In genomic region chr12:32888226-32888625, GRCm38 (mm10) we compare ENCODE assay signal across 21 mouse cellular contexts.
A peak's percentile ranks its signal among the peaks of the same experiment; 100 is the strongest.
DNase-seq lines count a peak whose midpoint lies in the region; ATAC-seq and TF ChIP-seq lines count a peak whose summit lies in the region.
"Had no signal": no experiment of that assay in that cellular context is flagged by ENCODE, and none has a peak within 500 bp of the region (broad histone marks: within the 10 kb centered on the region; RNA-seq: fewer than 3 reads in every experiment).

No protein-coding gene starts in this region.

- in situ Hi-C loops in CH12.LX (cut with MboI; ENCODE audit: low pct_ligation_motif_present, low pct_unique_long_range_greater_than_20kb, low sequenced_read_pairs) = loop anchor here (25.0 kb wide), 1 partner anchor 601 kb away; no protein-coding TSS in a partner anchor

- TF ChIP-seq RAD21 in CH12.LX (IDR thresholded peaks at IDR 0.05; ENCODE audit: low read depth, low read length) = no peak

- H3K4me1 ChIP-seq in CH12.LX (ENCODE audit: control insufficient read depth in 1 of 2, insufficient read depth in 2 of 2) = peaks cover under 1 to 2% of the 10 kb centered on the region in 2 experiments; a peak in 2 of 4 replicates
- H3K4me1 ChIP-seq in midbrain, embryonic 16.5 days (ENCODE audit: control insufficient read depth, insufficient read depth, low read length) = no peaks in the 10 kb centered on the region

- H3K9me3 ChIP-seq in CH12.LX (replicated peaks; ENCODE audit: low read length) = no peaks in the 10 kb centered on the region
- no peaks in the 10 kb centered on the region for H3K9me3 ChIP-seq in midbrain, embryonic 16.5 days (replicated peaks; ENCODE audit: control insufficient read depth, low read length, poor library complexity, severe bottlenecking)
- H3K9me3 ChIP-seq: embryonic facial prominence, embryonic 13.5 days; embryonic facial prominence, embryonic 15.5 days; forebrain, embryonic 10.5 days; forebrain, embryonic 12.5 days had no signal

- WGBS in midbrain, embryonic 16.5 days = 94% methylated on average over 3 of the region's 3 CpGs

- DNase-seq in CH12.LX (ENCODE audit: extremely low read depth) = no peak
- DNase-seq in layer of hippocampus, adult 9-11 months = no peak
- DNase-seq: adrenal gland, adult 8-10 months; adrenal gland, postnatal 14 days; adrenal gland, postnatal 36 days; cerebellum, adult 11-12 months; cerebellum, adult 2 months; cerebellum, adult 9-11 months; cerebellum, postnatal 14 days; cerebellum, postnatal 36 days; embryo, embryonic 11 days had no signal

- ATAC-seq in CD4-positive, CD25-positive, alpha-beta regulatory T cell, adult 4 months = peak; percentile 51
- peak; percentile 67 for ATAC-seq in inflammation-experienced regulatory T-cells, adult 6 months
- ATAC-seq in midbrain, embryonic 16.5 days = no peak
- ATAC-seq: forebrain, embryonic 14.5 days; forebrain, embryonic 16.5 days had no signal

- TF ChIP-seq EP300 in CH12.LX (IDR thresholded peaks at IDR 0.05; ENCODE audit: low read length) = no peak

- H3K36me3 ChIP-seq in CH12.LX (replicated peaks in 1 of 2; ENCODE audit: control insufficient read depth in 1 of 2, insufficient read depth in 1 of 2, low read length in 1 of 2) = no peaks in the 10 kb centered on the region
- H3K36me3 ChIP-seq in midbrain, embryonic 16.5 days (ENCODE audit: control insufficient read depth, insufficient read depth, low read length) = no peaks in the 10 kb centered on the region
- H3K36me3 ChIP-seq: embryonic facial prominence, embryonic 13.5 days; embryonic facial prominence, embryonic 15.5 days; forebrain, embryonic 10.5 days; forebrain, embryonic 12.5 days had no signal

- H3K4me3 ChIP-seq in CH12.LX (replicated peaks in 1 of 3; ENCODE audit: low read depth in 2 of 3, low read length in 2 of 3, poor library complexity in 1 of 3) = no peak overlapping the region
- H3K4me3 ChIP-seq in midbrain, embryonic 16.5 days (ENCODE audit: low read depth, low read length) = no peak overlapping the region
- H3K4me3 ChIP-seq: embryonic facial prominence, embryonic 13.5 days; embryonic facial prominence, embryonic 15.5 days; erythroblast, embryonic 14.5 days; forebrain, embryonic 10.5 days; forebrain, embryonic 12.5 days had no signal

- H3K4me2 ChIP-seq in CH12.LX (ENCODE audit: insufficient read depth, low read depth, poor library complexity, severe bottlenecking) = 0 out of 2 replicates have a peak overlapping the region, but pooled peaks have one; percentile 13
- H3K4me2 ChIP-seq in midbrain, embryonic 16.5 days (ENCODE audit: low read length) = no peak overlapping the region
- H3K4me2 ChIP-seq: embryonic facial prominence, embryonic 13.5 days; embryonic facial prominence, embryonic 15.5 days; forebrain, embryonic 12.5 days had no signal

- H3K9ac ChIP-seq in CH12.LX (ENCODE audit: insufficient read depth, low read depth) = no peak overlapping the region
- no peak overlapping the region for H3K9ac ChIP-seq in midbrain, embryonic 16.5 days (ENCODE audit: low read depth, low read length)
- H3K9ac ChIP-seq: embryonic facial prominence, embryonic 13.5 days; embryonic facial prominence, embryonic 15.5 days; forebrain, embryonic 12.5 days had no signal

- no peak for TF ChIP-seq POLR2A in CH12.LX (IDR thresholded peaks at IDR 0.05; ENCODE audit: low read depth, low read length)

- no peaks in the 10 kb centered on the region for H3K79me2 ChIP-seq in CH12.LX (replicated peaks; ENCODE audit: control insufficient read depth, extremely low read depth, insufficient read depth, poor library complexity, severe bottlenecking)

- H3K27me3 ChIP-seq in CH12.LX (replicated peaks) = no peaks in the 10 kb centered on the region
- no peaks in the 10 kb centered on the region for H3K27me3 ChIP-seq in midbrain, embryonic 16.5 days (ENCODE audit: control insufficient read depth, insufficient read depth, low read depth, low read length)
- H3K27me3 ChIP-seq: embryonic facial prominence, embryonic 13.5 days; embryonic facial prominence, embryonic 15.5 days had no signal

- no peak overlapping the region for H3K27ac ChIP-seq in CH12.LX (ENCODE audit: insufficient read depth, low read depth)
- no peak overlapping the region for H3K27ac ChIP-seq in midbrain, embryonic 16.5 days (ENCODE audit: low read length)
- H3K27ac ChIP-seq: embryonic facial prominence, embryonic 13.5 days; embryonic facial prominence, embryonic 15.5 days; forebrain, embryonic 10.5 days; forebrain, embryonic 12.5 days had no signal

- TF ChIP-seq CTCF in CH12.LX (conservative IDR thresholded peaks at IDR 0.05 in 1 of 2, IDR thresholded peaks at IDR 0.05 in 1 of 2; ENCODE audit: low read depth in 2 of 2, low read length in 2 of 2) = no peak

- dilution Hi-C loops in CH12.LX (cut with MboI; ENCODE audit: extremely low pct_ligation_motif_present, extremely low pct_unique_long_range_greater_than_20kb, low sequenced_read_pairs) = no loop called here

TF ChIP-seq in CH12.LX, 34 proteins besides CTCF, POLR2A, EP300 and RAD21:
- TF ChIP-seq ZKSCAN1 (IDR thresholded peaks at IDR 0.05; ENCODE audit: borderline replicate concordance, low read depth, low read length) (no peak), ETS1 (conservative IDR thresholded peaks at IDR 0.05; ENCODE audit: low read depth, low read length) (no peak), NRF1 (IDR thresholded peaks at IDR 0.05; ENCODE audit: low read depth, low read length) (no peak), IRF4 (IDR thresholded peaks at IDR 0.05; ENCODE audit: low read depth, low read length) (no peak), CHD2 (IDR thresholded peaks at IDR 0.05; ENCODE audit: low read length) (no peak), MAZ (IDR thresholded peaks at IDR 0.05; ENCODE audit: low read depth, low read length) (no peak), JUND (conservative IDR thresholded peaks at IDR 0.05; ENCODE audit: low read depth, low read length) (no peak), POLR2AphosphoS2 (IDR thresholded peaks at IDR 0.05; ENCODE audit: low read depth, low read length) (no peak), MEF2A (IDR thresholded peaks at IDR 0.05; ENCODE audit: borderline replicate concordance, low read depth, low read length) (no peak), MXI1 (IDR thresholded peaks at IDR 0.05; ENCODE audit: low read depth, low read length) (no peak), USF2 (conservative IDR thresholded peaks at IDR 0.05; ENCODE audit: low read depth, low read length) (no peak), TBP (conservative IDR thresholded peaks at IDR 0.05; ENCODE audit: low read depth, low read length) (no peak), PAX5 (IDR thresholded peaks at IDR 0.05; ENCODE audit: low read length) (no peak)
